9 mouse cellular contexts compared by ENCODE assay signal in the genomic region with DNA sequence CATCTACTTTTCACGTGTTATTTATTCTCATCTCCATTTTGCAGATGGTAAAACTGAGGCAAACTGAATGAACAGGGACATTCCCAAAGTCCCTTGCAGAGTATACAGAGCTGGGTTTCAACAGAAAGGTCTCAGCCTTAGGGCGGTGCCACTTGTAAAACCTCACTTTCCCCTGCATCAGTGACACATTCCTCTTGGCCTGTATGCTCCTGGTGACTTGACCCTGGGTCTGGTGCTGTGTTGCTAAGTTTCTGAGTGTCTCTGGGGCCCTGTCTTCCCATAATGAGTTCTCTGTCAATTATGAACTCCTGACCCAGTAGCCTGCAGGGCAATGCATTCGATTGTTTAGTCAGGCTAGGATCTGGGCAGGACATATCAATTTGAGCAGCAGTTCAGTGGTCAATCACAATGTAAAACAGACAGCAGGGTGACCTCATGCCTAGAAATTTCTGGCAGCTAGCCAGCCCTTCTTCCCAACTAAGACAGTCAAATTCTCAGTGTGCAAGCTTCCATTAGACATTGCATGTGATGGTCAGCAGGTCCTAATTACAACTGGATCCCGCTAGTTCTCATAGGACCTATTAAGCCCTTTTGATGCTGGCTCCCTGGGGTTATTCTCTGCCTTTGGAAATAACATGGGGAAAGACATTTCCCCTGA.
DNase-seq lines count a peak whose midpoint lies in the region; ATAC-seq and TF ChIP-seq lines count a peak whose summit lies in the region.
"Had no signal": no experiment of that assay in that cellular context is flagged by ENCODE, and none has a peak within 500 bp of the region (broad histone marks: within the 10 kb centered on the region; RNA-seq: fewer than 3 reads in every experiment).

No protein-coding gene starts in this region.

- no peak for ATAC-seq in cerebellum, adult (ENCODE audit: insufficient number of reproducible peaks, low FRiP score, low TSS enrichment)
- ATAC-seq in forebrain, embryonic 15.5 days (replicated peaks), result peak; percentile 48; the same call in 1 of the 2 replicates
- ATAC-seq in neural tube, embryonic 14.5 days (ENCODE audit: low read depth), result peak; percentile 21; the same call in 1 of the 2 replicates

- H3K27ac ChIP-seq in forebrain, embryonic 15.5 days (replicated peaks), result no peak overlapping the region
- no peak overlapping the region for H3K27ac ChIP-seq in neural tube, embryonic 14.5 days (ENCODE audit: low read depth, low read length)
- H3K27ac ChIP-seq in heart, embryonic 10.5 days, result no peak overlapping the region
- H3K27ac ChIP-seq: stomach, embryonic 15.5 days had no signal

- TF ChIP-seq POLR2A in lung, adult 2 months (IDR thresholded peaks at IDR 0.05; ENCODE audit: borderline replicate concordance, extremely low read depth, low read depth, low read length), result no peak

- H3K9ac ChIP-seq in forebrain, embryonic 15.5 days (replicated peaks), result no peak overlapping the region
- H3K9ac ChIP-seq in neural tube, embryonic 14.5 days (replicated peaks; ENCODE audit: low read depth, low read length), result no peak overlapping the region
- H3K9ac ChIP-seq: stomach, embryonic 15.5 days had no signal

- peak; percentile 46 to 56 for DNase-seq in cerebellum, postnatal 14 days
- peak; percentile 47 for DNase-seq in lung, postnatal 10 days
- no peak for DNase-seq in lung, adult 2 months
- DNase-seq in layer of hippocampus, adult 11-12 months (ENCODE audit: low spot score), result no peak
- DNase-seq in heart, embryonic 10.5 days (ENCODE audit: low spot score), result no peak

- WGBS in lung, adult 2 months, result 78% methylated on average over 4 of the region's 4 CpGs
- WGBS in forebrain, embryonic 15.5 days, result 57% methylated on average over 4 of the region's 4 CpGs
- WGBS in neural tube, embryonic 14.5 days, result 62% methylated on average over 4 of the region's 4 CpGs
- WGBS in heart, embryonic 10.5 days, result 67% methylated on average over 4 of the region's 4 CpGs

- no peaks in the 10 kb centered on the region for H3K27me3 ChIP-seq in forebrain, embryonic 15.5 days
- H3K27me3 ChIP-seq in neural tube, embryonic 14.5 days (ENCODE audit: control insufficient read depth, insufficient read depth, low read length), result no peaks in the 10 kb centered on the region
- no peaks in the 10 kb centered on the region for H3K27me3 ChIP-seq in heart, embryonic 10.5 days (ENCODE audit: insufficient read depth, poor library complexity, severe bottlenecking)
- H3K27me3 ChIP-seq: stomach, embryonic 15.5 days had no signal

- H3K9me3 ChIP-seq in forebrain, embryonic 15.5 days, result no peaks in the 10 kb centered on the region
- H3K9me3 ChIP-seq in neural tube, embryonic 14.5 days (ENCODE audit: control insufficient read depth, low read length), result no peaks in the 10 kb centered on the region
- no peaks in the 10 kb centered on the region for H3K9me3 ChIP-seq in heart, embryonic 10.5 days
- H3K9me3 ChIP-seq: stomach, embryonic 15.5 days had no signal

- TF ChIP-seq CTCF in lung, adult 2 months (IDR thresholded peaks at IDR 0.05; ENCODE audit: insufficient read depth, low read length), result no peak

- 0 out of 2 replicates have a peak, but pooled peaks cover 4% of the 10 kb centered on the region for H3K4me1 ChIP-seq in lung, adult 2 months (ENCODE audit: control insufficient read depth, insufficient read depth, low read length)
- H3K4me1 ChIP-seq in forebrain, embryonic 15.5 days, result no peaks in the 10 kb centered on the region
- no peaks in the 10 kb centered on the region for H3K4me1 ChIP-seq in neural tube, embryonic 14.5 days (ENCODE audit: control insufficient read depth, insufficient read depth, low read length)
- H3K4me1 ChIP-seq in heart, embryonic 10.5 days, result peaks cover 10% of the 10 kb centered on the region
- H3K4me1 ChIP-seq: stomach, embryonic 15.5 days had no signal

- H3K4me2 ChIP-seq in forebrain, embryonic 15.5 days (replicated peaks), result no peak overlapping the region
- H3K4me2 ChIP-seq in neural tube, embryonic 14.5 days (ENCODE audit: low read depth, low read length), result no peak overlapping the region
- H3K4me2 ChIP-seq: stomach, embryonic 15.5 days had no signal

- H3K36me3 ChIP-seq in forebrain, embryonic 15.5 days, result no peaks in the 10 kb centered on the region
- no peaks in the 10 kb centered on the region for H3K36me3 ChIP-seq in neural tube, embryonic 14.5 days (ENCODE audit: control insufficient read depth, insufficient read depth, low read length)
- H3K36me3 ChIP-seq in heart, embryonic 10.5 days, result no peaks in the 10 kb centered on the region
- H3K36me3 ChIP-seq: stomach, embryonic 15.5 days had no signal

- no peak overlapping the region for H3K4me3 ChIP-seq in lung, adult 2 months (replicated peaks; ENCODE audit: extremely low read depth, low read depth, low read length)
- no peak overlapping the region for H3K4me3 ChIP-seq in forebrain, embryonic 15.5 days
- H3K4me3 ChIP-seq in neural tube, embryonic 14.5 days (ENCODE audit: low read depth, low read length), result no peak overlapping the region
- H3K4me3 ChIP-seq in heart, embryonic 10.5 days, result no peak overlapping the region
- H3K4me3 ChIP-seq: stomach, embryonic 15.5 days had no signal

Comparison
In these comparisons a context has a peak if more than half of its experiments do, and no peak if none do; other contexts are left out.
1. DNase-seq: peak in cerebellum, postnatal 14 days (2 of 2) and lung, postnatal 10 days (single experiment); none in lung, adult 2 months (single experiment), layer of hippocampus, adult 11-12 months (single experiment) and heart, embryonic 10.5 days (single experiment).